Mouse (Mus musculus): ENCODE data around the gene Atg10. TPM values are rescaled to one million over a fixed set of nuclear protein-coding genes. Genes with fewer than 3 reads are reported as not detected.

The Atg10 gene
- polyA plus RNA-seq, 1 experiment = 9.8 TPM

DNA sequence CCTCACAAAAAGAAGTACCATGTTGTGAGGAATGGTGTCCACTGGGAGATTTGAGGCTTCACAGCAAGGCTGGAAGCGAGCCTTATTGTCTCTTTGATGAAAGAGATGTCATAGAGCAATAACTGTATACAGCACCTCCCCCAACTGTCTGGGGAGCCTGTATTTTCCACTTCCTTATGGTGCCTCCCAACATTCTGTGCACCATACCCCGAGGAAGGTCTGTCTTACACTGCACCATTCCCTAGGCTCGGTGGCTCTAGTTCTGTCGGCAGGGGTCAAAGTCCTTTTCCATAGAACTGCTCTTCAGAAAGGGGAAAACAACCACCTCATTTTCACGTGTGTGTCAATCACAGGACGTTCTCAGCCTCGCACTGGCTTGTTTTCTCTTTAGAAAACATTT lies 69.1 kb downstream of the Atg10 start:
- no peaks in the 10 kb centered on the region for H3K4me1 ChIP-seq (ENCODE audit: control insufficient read depth, insufficient read depth, low read length)
- TF ChIP-seq CTCF (IDR thresholded peaks at IDR 0.05; ENCODE audit: borderline replicate concordance, insufficient read depth, low read length) = no peak
- TF ChIP-seq POLR2A (IDR thresholded peaks at IDR 0.05; ENCODE audit: low read depth, low read length) = no peak
- H3K27ac ChIP-seq (ENCODE audit: insufficient read depth, low read length) = no peak overlapping the region
- no peak overlapping the region for H3K4me3 ChIP-seq (ENCODE audit: insufficient read depth, low read length)

DNA sequence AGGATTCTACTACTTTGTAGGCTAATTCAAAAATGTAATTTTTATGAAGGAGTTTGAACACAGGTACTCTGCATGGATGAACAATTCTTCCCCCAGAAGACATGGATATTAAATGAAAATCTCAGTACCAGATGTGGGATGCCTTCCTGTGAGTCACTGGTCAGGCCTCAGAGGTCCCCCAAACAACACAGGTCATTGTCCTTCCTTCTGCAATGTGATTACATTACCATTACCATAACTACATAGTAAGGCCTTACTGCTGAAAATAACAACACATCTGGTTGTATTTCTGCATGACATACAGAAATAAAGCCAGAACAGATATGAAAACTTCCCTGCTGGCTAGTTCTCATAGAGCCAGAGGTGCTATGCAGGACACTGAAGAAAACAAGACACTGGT lies 87.4 kb downstream of the Atg10 start:
- H3K4me3 ChIP-seq (ENCODE audit: insufficient read depth, low read length) = no peak overlapping the region
- no peaks in the 10 kb centered on the region for H3K4me1 ChIP-seq (ENCODE audit: control insufficient read depth, insufficient read depth, low read length)
- TF ChIP-seq POLR2A (IDR thresholded peaks at IDR 0.05; ENCODE audit: low read depth, low read length) (no peak), CTCF (IDR thresholded peaks at IDR 0.05; ENCODE audit: borderline replicate concordance, insufficient read depth, low read length) (no peak)
- no peak overlapping the region for H3K27ac ChIP-seq (ENCODE audit: insufficient read depth, low read length)

DNA sequence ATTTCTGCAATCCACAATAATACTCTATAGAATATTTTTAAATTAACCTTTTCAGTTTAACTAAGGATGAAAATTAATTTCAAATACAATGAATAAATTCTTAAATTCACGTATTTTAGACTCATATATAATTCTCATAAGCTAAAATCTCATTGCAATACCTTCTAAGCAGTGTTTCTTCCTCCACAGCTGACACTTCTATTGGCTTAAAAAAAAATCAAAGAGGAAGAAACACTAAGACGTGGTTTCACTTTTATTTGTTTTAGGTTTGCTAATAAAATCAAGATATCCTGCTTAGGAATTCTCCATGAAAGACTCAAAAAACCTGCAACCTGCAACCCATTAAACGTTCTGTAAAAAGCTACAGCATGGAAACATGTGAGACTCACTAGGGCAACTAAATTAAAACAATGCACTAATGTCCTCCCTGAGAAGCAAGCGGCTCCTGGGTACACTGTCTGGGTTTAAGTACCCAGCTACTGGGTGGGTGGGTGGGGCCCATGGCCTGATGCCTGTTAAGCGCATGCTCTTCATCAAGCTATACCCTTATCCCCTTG lies 90.4 kb downstream of the Atg10 start:
- TF ChIP-seq POLR2A (IDR thresholded peaks at IDR 0.05; ENCODE audit: low read depth, low read length) = no peak
- no peak for TF ChIP-seq CTCF (IDR thresholded peaks at IDR 0.05; ENCODE audit: borderline replicate concordance, insufficient read depth, low read length)
- Histone ChIP-seq H3K4me1 (ENCODE audit: control insufficient read depth, insufficient read depth, low read length) (no peaks in the 10 kb centered on the region), H3K4me3 (ENCODE audit: insufficient read depth, low read length) (no peak overlapping the region), H3K27ac (ENCODE audit: insufficient read depth, low read length) (no peak overlapping the region)

DNA sequence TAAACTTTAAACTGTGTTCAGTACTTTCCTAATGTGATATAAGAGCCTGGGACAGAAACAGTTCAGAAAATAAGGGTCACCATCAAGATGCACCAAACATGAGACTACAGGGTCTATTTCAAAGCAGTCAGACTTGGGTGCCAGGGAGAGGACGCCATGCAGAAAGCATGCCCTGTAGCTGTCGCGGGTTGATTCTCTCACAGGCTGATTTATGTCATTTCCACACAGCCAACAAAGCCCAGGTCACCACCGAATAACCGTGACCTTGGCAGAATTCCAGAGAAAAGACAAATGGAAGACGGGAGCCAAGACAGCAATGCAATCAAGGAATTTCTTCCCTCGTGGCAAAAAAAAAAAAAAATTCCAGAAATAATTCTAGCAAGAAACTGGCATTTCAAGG lies 94.7 kb downstream of the Atg10 start:
- Histone ChIP-seq H3K4me1 (ENCODE audit: control insufficient read depth, insufficient read depth, low read length) (no peaks in the 10 kb centered on the region), H3K4me3 (ENCODE audit: insufficient read depth, low read length) (no peak overlapping the region), H3K27ac (ENCODE audit: insufficient read depth, low read length) (no peak overlapping the region)
- TF ChIP-seq CTCF (IDR thresholded peaks at IDR 0.05; ENCODE audit: borderline replicate concordance, insufficient read depth, low read length) = no peak
- TF ChIP-seq POLR2A (IDR thresholded peaks at IDR 0.05; ENCODE audit: low read depth, low read length) = no peak

DNA sequence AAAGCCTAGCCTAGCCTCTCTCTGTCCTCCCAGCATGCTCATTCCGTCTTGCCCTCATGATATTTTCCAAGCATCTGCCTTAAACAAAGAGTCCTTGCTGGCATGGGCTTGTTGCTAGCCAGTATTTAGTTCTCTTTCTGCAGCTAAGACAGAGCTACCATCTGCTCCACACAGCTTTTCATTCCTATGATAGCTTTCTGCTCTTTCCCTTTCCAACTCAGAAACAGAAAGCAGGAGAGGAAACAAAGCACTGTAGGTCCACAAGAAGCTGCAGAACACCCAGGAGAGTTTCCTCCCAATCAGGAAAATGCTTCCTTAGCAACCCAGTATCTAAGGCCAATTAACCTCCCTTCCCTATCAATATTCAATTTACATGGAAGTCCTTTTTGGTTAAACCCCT lies 95.2 kb downstream of the Atg10 start:
- H3K27ac ChIP-seq (ENCODE audit: insufficient read depth, low read length) = no peak overlapping the region
- H3K4me3 ChIP-seq (ENCODE audit: insufficient read depth, low read length) = no peak overlapping the region
- no peaks in the 10 kb centered on the region for H3K4me1 ChIP-seq (ENCODE audit: control insufficient read depth, insufficient read depth, low read length)
- TF ChIP-seq CTCF (IDR thresholded peaks at IDR 0.05; ENCODE audit: borderline replicate concordance, insufficient read depth, low read length) (no peak), POLR2A (IDR thresholded peaks at IDR 0.05; ENCODE audit: low read depth, low read length) (no peak)

DNA sequence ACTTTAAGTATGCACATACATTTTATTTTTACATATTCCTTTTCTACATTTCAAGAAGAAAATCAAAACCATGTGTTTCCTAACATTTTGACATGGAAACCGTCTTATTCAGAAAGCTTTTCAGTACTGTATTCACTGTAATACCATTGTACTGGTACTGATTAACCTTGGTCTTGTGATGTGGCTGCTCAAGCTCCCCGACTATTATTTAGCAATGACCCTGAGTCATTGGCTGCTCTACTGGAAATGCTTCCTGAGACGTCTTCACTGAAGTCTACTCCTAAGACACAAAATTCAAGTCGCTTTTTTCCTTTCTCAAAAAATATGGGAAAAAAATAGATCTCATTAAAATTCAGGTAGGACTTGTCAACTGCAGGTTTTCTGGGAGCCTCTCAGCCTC lies 105.6 kb downstream of the Atg10 start:
- no peaks in the 10 kb centered on the region; the same call in 1 of the 2 replicates for H3K4me1 ChIP-seq (ENCODE audit: control insufficient read depth, insufficient read depth, low read length)
- H3K4me3 ChIP-seq (ENCODE audit: insufficient read depth, low read length) = no peak overlapping the region
- H3K27ac ChIP-seq (ENCODE audit: insufficient read depth, low read length) = peak overlapping the region; percentile 18; the same call in 1 of the 2 replicates
- TF ChIP-seq POLR2A (IDR thresholded peaks at IDR 0.05; ENCODE audit: low read depth, low read length) = no peak
- no peak for TF ChIP-seq CTCF (IDR thresholded peaks at IDR 0.05; ENCODE audit: borderline replicate concordance, insufficient read depth, low read length)

DNA sequence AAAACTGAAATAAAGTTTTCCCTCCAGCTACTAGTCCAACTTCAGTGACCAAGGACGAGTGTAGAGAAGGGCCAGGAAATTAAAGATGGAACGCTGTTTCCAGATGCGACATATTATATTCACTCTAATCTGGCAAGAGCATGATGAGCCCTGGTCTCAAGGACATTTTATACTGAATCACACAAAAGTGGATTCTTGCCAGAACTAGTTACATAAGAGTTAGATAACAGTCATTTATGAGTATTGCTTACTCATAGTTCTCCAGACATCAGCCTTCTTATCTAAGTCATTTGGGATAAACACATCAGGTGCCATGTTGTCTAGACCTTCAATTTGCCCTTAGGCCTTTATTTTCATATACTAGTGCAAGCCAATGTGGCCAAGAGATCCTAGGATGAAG lies 108.9 kb downstream of the Atg10 start:
- Histone ChIP-seq H3K27ac (ENCODE audit: insufficient read depth, low read length) (no peak overlapping the region), H3K4me1 (ENCODE audit: control insufficient read depth, insufficient read depth, low read length) (no peaks in the 10 kb centered on the region; the same call in 1 of the 2 replicates), H3K4me3 (ENCODE audit: insufficient read depth, low read length) (no peak overlapping the region)
- TF ChIP-seq CTCF (IDR thresholded peaks at IDR 0.05; ENCODE audit: borderline replicate concordance, insufficient read depth, low read length) (no peak), POLR2A (IDR thresholded peaks at IDR 0.05; ENCODE audit: low read depth, low read length) (no peak)

DNA sequence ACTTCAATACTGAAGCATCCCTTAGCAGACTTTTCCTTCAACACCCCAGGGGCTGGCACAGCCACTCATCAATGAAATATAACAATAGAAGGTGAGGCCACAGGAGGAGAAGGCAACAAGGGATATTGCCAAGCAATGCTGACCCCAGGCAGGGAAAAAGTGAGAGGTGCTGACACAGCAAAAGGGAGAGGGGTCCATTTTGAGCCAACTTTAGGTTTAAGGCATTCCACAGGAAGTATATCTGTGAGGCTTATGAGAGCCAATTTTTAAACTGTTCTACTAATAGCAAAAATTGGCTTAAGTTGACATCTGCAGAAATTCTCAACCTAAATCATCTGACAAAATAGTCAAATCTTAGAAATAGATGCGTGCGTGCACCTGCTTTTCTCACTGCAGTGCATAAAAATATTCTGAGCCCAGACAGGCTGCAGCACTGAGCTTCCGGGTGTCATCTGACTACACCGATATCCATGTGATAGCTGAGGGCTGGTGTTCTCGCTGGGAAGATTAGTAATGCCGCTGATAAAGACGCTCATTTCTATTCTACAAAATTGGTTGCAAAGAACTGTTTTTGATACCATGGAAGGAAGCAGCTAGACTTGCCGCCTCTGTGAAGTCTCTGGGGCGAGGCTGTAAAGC lies 116.3 kb downstream of the Atg10 start:
- Histone ChIP-seq H3K27ac (ENCODE audit: insufficient read depth, low read length) (no peak overlapping the region), H3K4me1 (ENCODE audit: control insufficient read depth, insufficient read depth, low read length) (no peaks in the 10 kb centered on the region), H3K4me3 (ENCODE audit: insufficient read depth, low read length) (no peak overlapping the region)
- TF ChIP-seq POLR2A (IDR thresholded peaks at IDR 0.05; ENCODE audit: low read depth, low read length) = no peak
- no peak for TF ChIP-seq CTCF (IDR thresholded peaks at IDR 0.05; ENCODE audit: borderline replicate concordance, insufficient read depth, low read length)

DNA sequence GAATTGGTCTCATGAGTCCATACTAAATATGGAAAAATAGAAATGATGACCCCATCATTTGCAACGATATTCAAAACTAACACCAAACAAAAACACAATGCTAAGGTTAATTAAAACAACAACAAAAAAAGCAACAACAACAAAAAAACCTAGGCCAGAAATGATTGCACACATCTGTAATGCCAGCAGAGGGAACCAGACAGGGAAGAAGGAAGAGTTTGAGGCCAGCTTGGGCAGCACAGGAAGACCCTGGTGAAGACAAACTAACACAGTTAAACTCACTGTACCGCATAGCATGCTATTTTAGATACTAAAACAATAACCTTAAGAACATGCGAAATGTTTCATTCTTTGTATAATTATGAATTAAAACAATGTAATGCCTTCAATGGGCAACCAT lies 121.5 kb downstream of the Atg10 start:
- no peak for TF ChIP-seq POLR2A (IDR thresholded peaks at IDR 0.05; ENCODE audit: low read depth, low read length)
- TF ChIP-seq CTCF (IDR thresholded peaks at IDR 0.05; ENCODE audit: borderline replicate concordance, insufficient read depth, low read length) = no peak
- no peak overlapping the region for H3K4me3 ChIP-seq (ENCODE audit: insufficient read depth, low read length)
- no peaks in the 10 kb centered on the region for H3K4me1 ChIP-seq (ENCODE audit: control insufficient read depth, insufficient read depth, low read length)
- no peak overlapping the region for H3K27ac ChIP-seq (ENCODE audit: insufficient read depth, low read length)

DNA sequence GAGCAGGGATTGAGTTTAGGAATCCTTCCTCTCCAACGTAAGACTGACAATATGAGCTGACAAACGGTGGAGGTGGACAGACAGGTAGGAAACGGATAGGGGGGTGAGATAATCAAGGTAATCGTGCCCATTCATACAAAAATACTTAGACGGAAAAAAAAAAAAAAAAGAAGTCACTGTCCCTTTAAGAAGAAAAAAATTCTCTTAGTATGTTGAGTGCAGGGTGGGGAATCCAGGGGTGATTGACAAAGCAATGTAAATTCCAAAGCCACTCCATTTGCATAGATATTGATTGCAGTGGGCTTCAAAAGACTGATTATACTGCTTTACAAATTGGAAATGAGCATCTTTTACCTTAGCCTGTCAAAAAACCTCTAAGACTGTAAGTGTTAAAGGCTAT lies 123.4 kb downstream of the Atg10 start:
- TF ChIP-seq POLR2A (IDR thresholded peaks at IDR 0.05; ENCODE audit: low read depth, low read length) = no peak
- TF ChIP-seq CTCF (IDR thresholded peaks at IDR 0.05; ENCODE audit: borderline replicate concordance, insufficient read depth, low read length) = no peak
- H3K4me1 ChIP-seq (ENCODE audit: control insufficient read depth, insufficient read depth, low read length) = no peaks in the 10 kb centered on the region
- no peak overlapping the region for H3K27ac ChIP-seq (ENCODE audit: insufficient read depth, low read length)
- H3K4me3 ChIP-seq (ENCODE audit: insufficient read depth, low read length) = no peak overlapping the region
